Mouse (Mus musculus): ENCODE data around the gene Pls3. TPM values are rescaled to one million over a fixed set of nuclear protein-coding genes. Genes with fewer than 3 reads are reported as not detected.
"Not testable (repeated sequence)": the region's sequence is repeated elsewhere in the genome, so short reads cannot be mapped to it uniquely, and the experiment has no call there.

The Pls3 gene
- polyA plus RNA-seq, 1 experiment from 2014 or later, result 132 TPM

DNA sequence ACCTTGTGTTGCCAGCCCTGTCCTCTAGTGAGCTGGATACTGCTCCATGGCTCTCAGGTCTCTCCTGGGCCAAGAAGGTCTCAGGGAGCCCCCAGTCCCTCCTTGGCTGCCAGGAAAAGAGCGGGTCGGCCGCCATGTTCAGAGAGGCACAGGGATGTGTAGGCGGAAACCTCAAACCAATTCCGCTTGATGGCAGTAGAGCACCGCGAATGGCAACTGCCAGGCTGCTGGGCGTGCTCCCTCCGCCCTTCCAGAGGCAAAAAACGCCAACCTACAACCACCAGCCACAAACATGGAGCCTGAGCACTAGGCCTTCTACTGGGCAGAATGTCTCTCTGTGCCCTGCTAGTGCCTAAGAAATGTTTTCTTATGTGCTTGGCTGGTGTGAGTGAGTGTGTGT lies 125.7 kb downstream of the Pls3 start:
- not testable (repeated sequence) for H3K27ac ChIP-seq (ENCODE audit: low read length); H3K27me3 ChIP-seq (ENCODE audit: insufficient read depth, low read length); H3K4me3 ChIP-seq (ENCODE audit: low read length); H3K9ac ChIP-seq (replicated peaks; ENCODE audit: low read length); H3K9me3 ChIP-seq (ENCODE audit: low read length); H3K4me1 ChIP-seq (ENCODE audit: insufficient read depth, low read length); ATAC-seq (ENCODE audit: low FRiP score, low TSS enrichment); H3K4me2 ChIP-seq (replicated peaks; ENCODE audit: low read depth, low read length); H3K36me3 ChIP-seq (ENCODE audit: insufficient read depth, low read length)
- 73% methylated on average over 9 of the region's 10 CpGs for WGBS

DNA sequence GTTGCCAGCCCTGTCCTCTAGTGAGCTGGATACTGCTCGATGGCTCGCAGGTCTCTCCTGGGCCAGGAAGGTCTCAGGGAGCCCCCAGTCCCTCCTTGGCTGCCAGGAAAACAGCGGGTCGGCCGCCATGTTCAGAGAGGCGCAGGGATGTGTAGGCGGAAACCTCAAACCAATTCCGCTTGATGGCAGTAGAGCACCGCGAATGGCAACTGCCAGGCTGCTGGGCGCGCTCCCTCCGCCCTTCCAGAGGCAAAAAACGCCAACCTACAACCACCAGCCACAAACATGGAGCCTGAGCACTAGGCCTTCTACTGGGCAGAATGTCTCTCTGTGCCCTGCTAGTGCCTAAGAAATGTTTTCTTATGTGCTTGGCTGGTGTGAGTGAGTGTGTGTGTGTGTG lies 130.5 kb downstream of the Pls3 start:
- WGBS, result 62% methylated on average over 10 of the region's 14 CpGs

DNA sequence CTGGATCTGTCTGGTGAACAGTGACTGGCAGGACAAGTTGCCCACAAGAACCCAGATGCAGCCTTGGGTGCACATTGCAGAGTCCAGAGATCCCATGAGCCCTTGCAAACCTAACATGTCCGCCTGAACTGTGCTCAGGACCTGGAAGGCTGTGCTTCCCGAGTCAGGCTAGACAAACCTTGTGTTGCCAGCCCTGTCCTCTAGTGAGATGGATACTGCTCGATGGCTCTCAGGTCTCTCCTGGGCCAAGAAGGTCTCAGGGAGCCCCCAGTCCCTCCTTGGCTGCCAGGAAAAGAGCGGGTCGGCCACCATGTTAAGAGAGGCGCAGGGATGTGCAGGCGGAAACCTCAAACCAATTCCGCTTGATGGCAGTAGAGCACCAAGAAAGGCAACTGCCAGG lies 135.5 kb downstream of the Pls3 start:
- H3K9ac ChIP-seq (replicated peaks; ENCODE audit: low read length); H3K27ac ChIP-seq (ENCODE audit: low read length); H3K4me2 ChIP-seq (replicated peaks; ENCODE audit: low read depth, low read length); H3K27me3 ChIP-seq (ENCODE audit: insufficient read depth, low read length); H3K4me3 ChIP-seq (ENCODE audit: low read length); H3K9me3 ChIP-seq (ENCODE audit: low read length); ATAC-seq (ENCODE audit: low FRiP score, low TSS enrichment); H3K4me1 ChIP-seq (ENCODE audit: insufficient read depth, low read length); H3K36me3 ChIP-seq (ENCODE audit: insufficient read depth, low read length): not testable (repeated sequence)
- 63% methylated on average over 2 of the region's 8 CpGs for WGBS

More for the DNA sequence above, 130.5 kb downstream of the Pls3 start:
- H3K27me3 ChIP-seq (ENCODE audit: insufficient read depth, low read length); H3K36me3 ChIP-seq (ENCODE audit: insufficient read depth, low read length); H3K4me2 ChIP-seq (replicated peaks; ENCODE audit: low read depth, low read length); H3K27ac ChIP-seq (ENCODE audit: low read length); H3K9ac ChIP-seq (replicated peaks; ENCODE audit: low read length); H3K4me1 ChIP-seq (ENCODE audit: insufficient read depth, low read length); H3K4me3 ChIP-seq (ENCODE audit: low read length); ATAC-seq (ENCODE audit: low FRiP score, low TSS enrichment); H3K9me3 ChIP-seq (ENCODE audit: low read length): not testable (repeated sequence)

Data from kidney, embryonic 16.5 days (tissue).